Mouse (Mus musculus): ENCODE measurements around the gene Slx4. TPM values are rescaled to one million over a fixed set of nuclear protein-coding genes. Genes with fewer than 3 reads are reported as not detected.
"Not testable (repeated sequence)": the region's sequence is repeated elsewhere in the genome, so short reads cannot be mapped to it uniquely, and the experiment has no call there.

Slx4 gene
- total RNA-seq (2022) = 10 to 100 TPM; 46.2 to 51.1 (median 47.8) TPM

DNA sequence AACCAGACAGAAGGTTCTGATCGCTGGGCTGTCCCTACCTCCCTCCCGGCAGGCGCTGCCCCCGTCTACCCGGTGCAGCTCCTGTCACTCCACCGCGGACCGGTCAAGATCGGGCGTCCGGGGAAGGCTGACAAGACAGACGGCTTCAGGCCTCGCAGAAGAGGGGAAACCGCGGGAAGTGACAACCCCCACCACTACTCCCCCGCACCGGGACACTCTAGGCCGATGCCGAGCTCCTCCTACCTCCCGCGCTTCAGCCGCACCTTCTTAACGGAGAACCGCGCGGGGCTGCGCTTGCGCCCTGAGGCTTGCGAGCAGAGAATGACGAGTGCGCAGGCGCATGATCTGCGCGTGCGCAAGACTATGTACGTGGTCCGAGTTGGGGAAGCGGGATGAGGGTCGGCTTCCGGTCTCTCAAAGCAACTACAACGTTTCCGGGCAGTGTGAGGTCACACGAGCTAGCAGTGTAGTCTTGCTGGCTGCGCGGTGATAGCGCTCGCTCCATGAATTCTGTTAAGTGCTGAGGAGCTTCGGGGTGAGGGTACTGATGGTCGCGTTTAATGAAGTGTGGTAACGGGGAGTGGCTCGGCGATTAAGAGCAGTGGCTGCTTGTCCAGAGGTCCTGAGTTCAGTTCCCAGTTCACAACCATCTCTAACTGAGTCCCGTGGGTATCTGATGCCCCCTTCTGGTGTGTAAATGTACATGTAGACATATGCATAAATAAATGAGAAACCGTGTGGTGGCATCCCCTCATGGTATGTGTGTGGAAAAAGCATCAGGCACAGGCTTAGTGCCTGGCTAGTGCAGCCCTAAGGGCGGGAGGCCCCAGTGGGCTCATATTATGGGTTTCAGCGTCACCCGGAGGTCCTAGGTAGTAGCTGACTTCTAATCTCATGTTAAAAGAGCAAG, at the start of gene Slx4:
Slx4 (minus strand) TSS at position 282 of the 910 bp plus-strand sequence.
- peak; percentile 94 to 96 for DNase-seq (ENCODE audit: low spot score in 2 of 2)

GRCm38 (mm10) chr16:4052601-4053000, 49.0 kb upstream of the Slx4 start:
- no peak for DNase-seq (ENCODE audit: low spot score in 2 of 2)

- DNase-seq (ENCODE audit: low spot score in 2 of 2) = no peak
These were observed 42.0 kb upstream of the Slx4 start for GRCm38 (mm10) chr16:4045524-4045923.

GRCm38 (mm10) chr16:4044093-4044492, 40.5 kb upstream of the Slx4 start:
- DNase-seq (ENCODE audit: low spot score in 2 of 2) = no peak

GRCm38 (mm10) chr16:4041646-4042045, 38.1 kb upstream of the Slx4 start:
- no peak for DNase-seq (ENCODE audit: low spot score in 2 of 2)

DNA sequence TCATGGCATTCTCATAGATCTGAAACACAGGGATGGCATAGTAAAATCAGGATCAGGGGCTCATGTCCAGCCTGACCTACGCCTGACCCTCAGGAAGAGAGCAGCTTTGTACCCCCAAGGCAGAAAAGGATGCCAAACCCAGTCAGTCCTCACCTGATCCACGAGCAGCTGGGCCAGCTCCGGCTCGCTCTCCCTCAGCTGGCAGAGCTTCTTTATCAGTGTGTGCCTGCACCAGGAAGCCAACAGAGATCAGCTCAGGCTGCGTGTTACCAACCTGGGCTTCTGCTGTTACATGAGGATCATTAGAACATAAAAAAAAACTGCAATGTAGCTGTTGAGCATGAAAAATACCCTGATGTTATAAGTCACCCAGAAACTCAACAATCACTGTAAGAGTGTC, 36.6 kb upstream of the Slx4 start:
- DNase-seq (ENCODE audit: low spot score in 2 of 2) = no peak

DNA sequence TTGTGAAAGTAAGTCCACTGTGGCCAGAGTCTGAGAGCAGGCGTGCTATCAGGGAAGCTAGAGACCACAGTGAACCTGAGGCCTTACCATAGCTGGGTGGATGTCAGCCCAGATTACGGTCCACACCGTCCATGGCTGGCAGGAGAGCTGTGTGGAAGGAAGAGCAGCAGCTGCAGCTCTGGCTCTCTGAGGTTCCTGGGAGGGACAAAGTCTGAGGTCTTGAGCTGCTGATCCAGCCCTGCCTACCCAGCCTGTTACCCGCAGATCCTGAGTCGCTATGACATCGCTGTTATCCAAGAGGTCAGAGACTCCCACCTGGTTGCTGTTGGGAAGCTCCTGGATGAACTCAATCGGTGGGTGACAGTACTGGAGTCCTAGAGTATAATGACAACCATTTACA, 34.1 kb upstream of the Slx4 start:
- DNase-seq (ENCODE audit: low spot score in 2 of 2) = no peak

DNA sequence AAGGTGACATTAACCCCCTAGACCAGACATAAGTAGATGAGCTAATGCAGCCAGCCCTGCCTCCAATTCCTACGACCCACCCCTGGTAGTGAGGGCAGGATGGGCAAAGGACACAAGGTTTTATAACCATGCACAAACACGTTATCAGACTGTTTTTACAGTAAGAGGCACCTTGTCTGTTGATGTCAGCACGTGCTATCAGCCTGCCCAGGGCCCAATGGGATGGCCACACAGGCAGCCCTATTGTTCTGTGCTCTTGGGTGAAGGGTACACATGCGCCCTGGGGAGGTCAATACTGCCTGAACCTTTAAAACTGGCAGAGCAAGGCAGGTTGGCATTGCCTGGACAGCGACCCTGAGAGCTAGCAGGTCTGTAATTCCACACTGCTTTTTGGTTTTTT, 33.2 kb upstream of the Slx4 start, which contains the start of gene Dnase1:
Dnase1 (plus strand) TSS at position 136 of the 400 bp plus-strand sequence.
- DNase-seq (ENCODE audit: low spot score in 2 of 2) = no peak

DNA sequence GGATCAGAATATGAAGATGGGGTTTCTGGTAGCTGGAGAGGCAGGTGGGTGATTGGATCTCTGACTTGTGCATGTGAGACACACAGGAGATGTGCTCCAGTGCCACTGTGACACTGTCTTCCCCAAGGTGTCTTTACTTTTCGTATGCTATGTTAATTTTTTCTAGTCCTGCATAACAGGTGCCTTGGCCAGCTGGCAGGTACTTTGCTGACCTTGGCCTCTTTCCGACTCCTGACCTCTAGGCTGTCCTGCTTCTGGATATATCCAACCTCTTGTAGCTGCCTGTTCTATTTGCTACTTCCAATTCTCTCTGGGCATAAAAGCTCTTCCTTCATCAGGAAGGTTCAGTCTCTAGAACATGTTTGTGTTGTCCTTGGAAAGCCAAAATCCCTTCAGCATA, 32.0 kb upstream of the Slx4 start:
- no peak for DNase-seq (ENCODE audit: low spot score in 2 of 2)

DNA sequence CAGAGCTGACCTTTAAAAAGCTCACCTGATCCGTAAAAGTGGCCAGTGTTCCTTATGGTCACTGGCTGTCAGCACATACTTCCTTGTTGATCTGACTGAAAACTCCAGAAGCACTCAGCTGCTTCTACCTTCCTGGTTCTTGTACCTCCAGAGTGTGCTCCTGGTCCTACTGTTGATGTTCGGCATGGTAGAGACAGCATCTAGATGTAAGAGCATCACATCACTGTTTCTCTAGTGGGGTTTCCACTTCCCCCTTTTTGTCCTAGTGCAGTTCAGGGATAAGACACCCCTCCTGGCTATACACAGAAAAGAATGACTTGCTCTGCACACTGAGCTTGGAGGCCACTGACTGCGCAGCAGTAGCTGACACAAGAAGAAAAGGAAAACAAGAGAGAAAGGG, 30.9 kb upstream of the Slx4 start:
- no peak for DNase-seq (ENCODE audit: low spot score in 2 of 2)

DNA sequence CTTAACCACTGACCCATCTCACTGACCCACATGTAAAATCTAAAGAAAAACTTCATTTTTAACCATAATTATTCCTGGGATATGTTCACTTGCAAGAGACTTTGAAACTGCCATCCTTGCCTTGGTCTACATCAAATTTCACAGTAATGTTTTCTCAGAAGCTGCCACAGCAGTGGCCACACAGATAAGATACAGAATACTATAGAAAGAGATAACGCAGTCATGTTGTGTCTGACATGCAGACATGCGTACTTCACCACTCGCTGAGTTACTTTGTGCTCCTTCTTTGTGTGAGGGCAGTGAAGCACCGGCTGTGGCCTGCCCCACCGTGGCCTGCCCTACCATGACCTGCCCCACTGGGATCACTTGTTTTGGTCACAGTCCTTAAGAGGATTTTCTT, 30.4 kb upstream of the Slx4 start:
- no peak for DNase-seq (ENCODE audit: low spot score in 2 of 2)

DNA sequence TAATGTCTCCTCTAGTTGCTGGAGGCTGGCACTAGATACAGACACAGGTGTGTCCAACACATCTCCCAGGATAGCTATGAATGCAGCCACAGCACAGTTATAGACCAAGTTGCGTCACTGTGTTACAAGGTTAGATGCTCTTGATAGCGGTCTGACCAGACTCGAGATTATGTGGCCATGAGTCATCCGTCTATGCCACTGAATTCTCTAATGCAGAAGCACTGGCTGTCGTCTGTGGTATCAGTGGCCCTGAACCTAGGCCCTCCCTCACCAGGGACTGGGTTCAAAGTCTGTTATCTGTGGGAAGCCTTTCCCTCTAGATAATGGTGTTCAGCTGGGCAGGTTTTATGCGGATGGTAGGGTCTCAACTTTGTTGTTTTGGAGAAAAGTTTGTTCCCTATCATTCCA, 28.8 kb upstream of the Slx4 start:
- DNase-seq (ENCODE audit: low spot score in 2 of 2) = no peak

DNA sequence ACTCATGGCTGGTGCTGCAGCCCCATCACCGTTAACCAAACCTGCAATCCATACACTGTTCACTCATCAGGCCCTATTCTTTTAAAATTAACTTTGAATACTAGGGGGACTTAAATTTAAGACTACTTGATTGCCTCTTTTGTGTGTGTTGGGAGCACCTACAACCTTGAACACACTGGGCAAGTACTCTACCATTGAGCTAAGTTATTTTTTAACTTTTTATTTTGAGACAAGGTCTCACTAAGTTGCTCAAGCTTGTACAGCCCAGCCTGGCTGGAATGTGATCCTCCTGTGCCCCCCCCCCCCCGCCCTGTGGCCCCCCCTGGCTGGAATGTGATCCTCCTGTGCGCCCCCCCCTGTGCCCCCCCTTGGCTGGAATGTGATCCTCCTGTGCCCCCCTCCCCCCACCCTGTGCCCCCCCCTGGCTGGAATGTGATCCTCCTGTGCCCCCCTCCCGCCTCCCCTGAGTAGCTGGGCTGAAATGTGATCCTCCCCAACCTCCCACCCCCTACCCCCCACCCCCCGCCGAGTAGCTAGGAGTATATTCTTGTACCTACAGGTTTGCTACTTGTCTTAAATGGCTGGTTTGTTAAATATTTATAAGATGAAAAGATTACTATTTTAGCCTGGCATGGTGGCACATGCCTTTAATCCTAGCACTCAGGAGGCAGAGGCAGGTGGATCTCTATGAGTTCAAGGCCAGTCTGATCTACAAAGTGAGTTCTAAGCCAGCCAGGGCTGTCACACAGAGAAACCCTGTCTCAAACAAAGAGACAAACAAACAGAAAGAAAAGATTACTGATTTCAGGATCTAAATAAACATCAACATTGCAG, 28.1 kb upstream of the Slx4 start:
- no peak for DNase-seq (ENCODE audit: low spot score in 2 of 2)

DNA sequence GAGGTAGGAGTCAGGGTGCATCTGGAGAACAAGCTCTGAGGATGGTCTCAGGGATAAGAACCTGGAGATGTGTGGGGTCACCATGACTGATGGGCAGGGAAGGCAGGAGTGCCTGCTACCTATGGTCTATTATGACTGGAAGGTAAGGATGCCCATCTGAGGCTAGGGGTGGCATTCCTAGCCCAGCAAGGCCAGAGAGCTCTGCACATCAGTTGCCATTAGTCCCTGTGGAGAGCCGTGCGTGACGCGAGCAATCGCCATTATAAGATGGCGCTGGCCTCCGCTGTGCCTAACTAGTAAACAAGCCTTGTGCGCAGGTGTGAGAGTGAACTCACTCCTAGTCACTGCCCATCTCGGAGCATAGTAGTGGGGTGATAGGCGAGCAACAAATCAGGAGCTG, 26.9 kb upstream of the Slx4 start:
- no peak for DNase-seq (ENCODE audit: low spot score in 2 of 2)

DNA sequence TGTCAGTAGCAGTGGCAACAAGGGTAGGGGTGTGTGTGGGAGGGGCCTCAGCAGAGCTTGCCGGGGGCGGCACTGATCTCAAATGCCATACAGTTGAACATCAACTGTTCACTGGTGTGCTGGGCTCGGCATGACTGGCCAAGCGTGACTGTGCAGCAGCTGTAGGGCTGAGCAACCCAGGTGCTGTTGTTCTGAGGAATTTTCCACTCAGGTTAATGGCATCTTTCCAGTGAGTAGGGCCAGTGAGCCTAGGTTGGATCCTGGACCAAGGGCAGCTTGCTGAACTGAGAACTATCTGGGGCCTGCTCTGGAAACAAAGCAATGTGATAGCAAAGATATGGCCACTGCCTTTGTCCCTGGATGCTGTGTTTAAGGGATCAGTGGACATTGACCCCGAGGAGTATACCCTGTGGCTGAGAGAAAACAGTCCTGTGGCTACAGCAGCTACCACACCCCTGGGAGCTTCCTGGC, 25.8 kb upstream of the Slx4 start:
- no peak for DNase-seq (ENCODE audit: low spot score in 2 of 2)

- DNase-seq (ENCODE audit: low spot score in 2 of 2) = no peak
These were observed 23.6 kb upstream of the Slx4 start for GRCm38 (mm10) chr16:4027211-4027610.

GRCm38 (mm10) chr16:4026672-4027071, 23.1 kb upstream of the Slx4 start:
- DNase-seq (ENCODE audit: low spot score in 2 of 2) = no peak

GRCm38 (mm10) chr16:4022719-4023118, 19.1 kb upstream of the Slx4 start:
- no peak for DNase-seq (ENCODE audit: low spot score in 2 of 2)

DNA sequence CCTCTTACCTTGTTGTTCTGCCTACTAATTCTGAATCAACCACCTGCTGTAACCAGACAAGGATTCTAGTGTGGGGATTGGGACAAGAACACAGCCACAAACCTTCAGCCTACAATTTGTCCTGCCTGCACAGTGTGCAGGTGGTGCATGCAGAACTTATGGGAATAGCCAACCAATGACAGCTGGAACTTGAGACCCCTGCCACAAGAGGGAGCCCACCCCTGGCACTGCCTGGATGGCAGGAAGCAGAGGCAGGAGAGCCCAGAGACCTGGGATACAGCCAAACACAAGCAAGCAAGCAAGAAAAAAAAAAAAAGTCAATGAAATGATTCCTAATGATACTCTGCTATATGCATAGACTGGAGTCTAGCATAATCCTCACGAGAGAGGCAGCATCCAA, 17.7 kb upstream of the Slx4 start:
- no peak for DNase-seq (ENCODE audit: low spot score in 2 of 2)

DNA sequence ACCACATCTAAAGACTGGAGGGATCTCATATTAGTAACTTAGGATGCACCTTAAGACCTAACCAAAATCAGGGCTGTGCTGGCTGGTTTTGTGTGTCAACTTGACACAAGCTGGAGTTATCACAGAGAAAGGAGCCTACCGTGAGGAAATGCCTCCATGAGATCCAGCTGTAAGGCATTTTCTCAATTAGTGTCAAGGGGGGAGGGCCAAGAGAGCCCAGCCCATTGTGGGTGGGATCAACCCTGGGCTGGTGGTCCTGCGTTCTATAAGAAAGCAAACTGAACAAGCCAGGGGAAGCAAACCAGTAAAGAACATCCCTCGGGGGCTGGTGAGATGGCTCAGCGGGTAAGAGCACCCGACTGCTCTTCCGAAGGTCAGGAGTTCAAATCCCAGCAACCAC, 13.9 kb upstream of the Slx4 start:
- DNase-seq (ENCODE audit: low spot score in 2 of 2) = not testable (repeated sequence)

DNA sequence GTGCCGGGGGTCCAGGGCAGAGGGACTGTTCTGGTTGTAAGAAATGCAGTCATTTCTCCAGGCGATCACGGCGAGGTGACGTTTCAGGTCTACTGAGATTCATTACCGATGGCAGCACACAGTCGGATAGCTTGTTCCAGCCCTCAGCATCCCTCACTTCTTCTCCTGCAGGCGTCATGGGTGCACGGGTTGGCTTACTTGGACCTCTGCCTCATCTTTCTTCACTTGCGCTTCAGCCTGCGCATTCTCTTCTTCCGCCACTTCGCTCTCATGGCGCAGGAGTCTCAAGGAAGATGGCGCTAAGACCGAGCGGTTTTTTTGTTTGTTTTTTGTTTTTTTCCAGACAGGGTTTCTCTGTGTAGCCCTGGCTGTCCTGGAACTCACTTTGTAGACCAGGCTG, 13.2 kb upstream of the Slx4 start:
- DNase-seq (ENCODE audit: low spot score in 2 of 2) = not testable (repeated sequence)

DNA sequence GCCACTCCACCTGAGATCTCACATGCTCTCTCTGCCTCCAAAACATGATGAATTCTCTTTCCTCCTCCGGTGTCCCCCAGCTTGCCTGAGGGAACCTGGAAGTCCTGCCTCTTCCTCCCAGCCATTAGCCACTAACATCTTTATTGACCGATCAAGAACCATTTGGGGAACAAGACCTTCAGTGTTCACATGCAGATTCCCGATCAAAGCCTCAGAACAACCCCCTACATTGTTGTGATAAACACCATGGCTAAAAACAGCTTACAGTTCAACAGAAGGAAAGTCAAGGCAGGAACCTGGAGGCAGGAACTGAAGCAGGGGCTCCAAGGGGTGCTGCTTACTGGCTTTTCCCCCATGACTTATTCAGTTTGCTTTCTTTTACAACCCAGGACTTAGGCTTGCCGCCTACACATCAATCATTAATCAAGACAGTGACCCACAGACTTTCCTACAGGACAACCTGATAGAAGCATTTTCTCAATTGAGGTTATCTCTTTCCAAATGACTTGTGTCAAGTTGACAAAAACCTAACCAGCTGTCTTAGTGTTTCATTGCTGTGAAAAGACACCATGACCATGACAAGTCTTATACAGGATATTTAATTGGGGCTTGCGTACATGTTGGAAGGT, 10.6 kb upstream of the Slx4 start:
- no peak for DNase-seq (ENCODE audit: low spot score in 2 of 2)
